Mouse (Mus musculus): Measurements from ENCODE around the gene Zbtb3. TPM values are rescaled to one million over a fixed set of nuclear protein-coding genes. Genes with fewer than 3 reads are reported as not detected.

Zbtb3 gene
- polyA plus RNA-seq, 1 experiment, result 1.2 TPM

Other genes starting within 250 kb of the Zbtb3 start
- 0.02 and 0.04 TPM in 2 replicates for gene Slc22a8, start 211.3 kb upstream of the Zbtb3 start, polyA plus RNA-seq (2012; rRNA removed; ENCODE audit: low replicate concordance)
- not detected in 2 replicates for gene Slc22a6, start 184.5 kb upstream of the Zbtb3 start, polyA plus RNA-seq (2012; rRNA removed; ENCODE audit: low replicate concordance)
- 2.3 and 6.0 TPM in 2 replicates for gene Chrm1, start 138.8 kb upstream of the Zbtb3 start, polyA plus RNA-seq (2012; rRNA removed; ENCODE audit: low replicate concordance)
- 127 and 449 TPM in 2 replicates for gene Slc3a2, start 79.2 kb upstream of the Zbtb3 start, polyA plus RNA-seq (2012; rRNA removed; ENCODE audit: low replicate concordance)
- gene Wdr74, start 66.7 kb upstream of the Zbtb3 start, polyA plus RNA-seq (2012; rRNA removed; ENCODE audit: low replicate concordance), result 12.4 and 17.1 TPM in 2 replicates
- gene 1700092M07Rik, start 61.8 kb upstream of the Zbtb3 start, polyA plus RNA-seq (2012; rRNA removed; ENCODE audit: low replicate concordance), result not detected in 2 replicates
- 54.0 and 56.6 TPM in 2 replicates for gene Stx5a, start 61.1 kb upstream of the Zbtb3 start, polyA plus RNA-seq (2012; rRNA removed; ENCODE audit: low replicate concordance)
- 22.0 and 28.9 TPM in 2 replicates for gene Nxf1, start 45.5 kb upstream of the Zbtb3 start, polyA plus RNA-seq (2012; rRNA removed; ENCODE audit: low replicate concordance)
- gene Tmem223, start 31.6 kb upstream of the Zbtb3 start, polyA plus RNA-seq (2012; rRNA removed; ENCODE audit: low replicate concordance), result 147 and 196 TPM in 2 replicates
- 107 and 114 TPM in 2 replicates for gene Tmem179b, start 28.1 kb upstream of the Zbtb3 start, polyA plus RNA-seq (2012; rRNA removed; ENCODE audit: low replicate concordance)
- 6.5 and 12.9 TPM in 2 replicates for gene Taf6l, start 16.1 kb upstream of the Zbtb3 start, polyA plus RNA-seq (2012; rRNA removed; ENCODE audit: low replicate concordance)
- 12.3 and 13.7 TPM in 2 replicates for gene Polr2g, start 4.0 kb upstream of the Zbtb3 start, polyA plus RNA-seq (2012; rRNA removed; ENCODE audit: low replicate concordance)
- 3.4 and 8.2 TPM in 2 replicates for gene Ttc9c, start 16.8 kb downstream of the Zbtb3 start, polyA plus RNA-seq (2012; rRNA removed; ENCODE audit: low replicate concordance)
- 7.7 and 10.3 TPM in 2 replicates for gene Hnrnpul2, start 17.5 kb downstream of the Zbtb3 start, polyA plus RNA-seq (2012; rRNA removed; ENCODE audit: low replicate concordance)
- gene AC129217.1, start 27.2 kb downstream of the Zbtb3 start, polyA plus RNA-seq (2012; rRNA removed; ENCODE audit: low replicate concordance), result 2.3 TPM in 1 of 2 replicates, not detected in the other
- gene Bscl2, start 34.9 kb downstream of the Zbtb3 start, polyA plus RNA-seq (2012; rRNA removed; ENCODE audit: low replicate concordance), result 88.6 and 106 TPM in 2 replicates
- gene Gng3, start 36.6 kb downstream of the Zbtb3 start, polyA plus RNA-seq (2012; rRNA removed; ENCODE audit: low replicate concordance), result 0.63 and 1.1 TPM in 2 replicates
- 0.41 and 0.53 TPM in 2 replicates for gene Lrrn4cl, start 48.2 kb downstream of the Zbtb3 start, polyA plus RNA-seq (2012; rRNA removed; ENCODE audit: low replicate concordance)
- gene Ubxn1, start 68.9 kb downstream of the Zbtb3 start, polyA plus RNA-seq (2012; rRNA removed; ENCODE audit: low replicate concordance), result 81.5 and 127 TPM in 2 replicates
- gene Uqcc3, start 78.4 kb downstream of the Zbtb3 start, polyA plus RNA-seq (2012; rRNA removed; ENCODE audit: low replicate concordance), result 8.7 and 9.9 TPM in 2 replicates
- 0.25 and 0.41 TPM in 2 replicates for gene Lbhd1, start 81.2 kb downstream of the Zbtb3 start, polyA plus RNA-seq (2012; rRNA removed; ENCODE audit: low replicate concordance)
- not detected in 2 replicates for gene Gm49403, start 81.4 kb downstream of the Zbtb3 start, polyA plus RNA-seq (2012; rRNA removed; ENCODE audit: low replicate concordance)
- gene 1810009A15Rik, start 86.3 kb downstream of the Zbtb3 start, polyA plus RNA-seq (2012; rRNA removed; ENCODE audit: low replicate concordance), result 4.2 and 6.4 TPM in 2 replicates
- gene Gm49416, start 86.4 kb downstream of the Zbtb3 start, polyA plus RNA-seq (2012; rRNA removed; ENCODE audit: low replicate concordance), result not detected in 2 replicates
- 16.7 and 22.1 TPM in 2 replicates for gene Ints5, start 90.5 kb downstream of the Zbtb3 start, polyA plus RNA-seq (2012; rRNA removed; ENCODE audit: low replicate concordance)
- 55.3 and 67.9 TPM in 2 replicates for gene Ganab, start 95.5 kb downstream of the Zbtb3 start, polyA plus RNA-seq (2012; rRNA removed; ENCODE audit: low replicate concordance)
- 78.8 and 91.5 TPM in 2 replicates for gene B3gat3, start 117.8 kb downstream of the Zbtb3 start, polyA plus RNA-seq (2012; rRNA removed; ENCODE audit: low replicate concordance)
- gene Rom1, start 126.8 kb downstream of the Zbtb3 start, polyA plus RNA-seq (2012; rRNA removed; ENCODE audit: low replicate concordance), result 15.7 and 17.8 TPM in 2 replicates
- gene Eml3, start 127.0 kb downstream of the Zbtb3 start, polyA plus RNA-seq (2012; rRNA removed; ENCODE audit: low replicate concordance), result 32.1 and 32.8 TPM in 2 replicates
- gene Mta2, start 139.3 kb downstream of the Zbtb3 start, polyA plus RNA-seq (2012; rRNA removed; ENCODE audit: low replicate concordance), result 15.3 and 15.4 TPM in 2 replicates
- gene Tut1, start 151.3 kb downstream of the Zbtb3 start, polyA plus RNA-seq (2012; rRNA removed; ENCODE audit: low replicate concordance), result 12.7 and 15.2 TPM in 2 replicates
- 66.9 and 98.4 TPM in 2 replicates for gene Eef1g, start 164.5 kb downstream of the Zbtb3 start, polyA plus RNA-seq (2012; rRNA removed; ENCODE audit: low replicate concordance)
- gene Ahnak, start 186.7 kb downstream of the Zbtb3 start, polyA plus RNA-seq (2012; rRNA removed; ENCODE audit: low replicate concordance), result 3.3 and 9.9 TPM in 2 replicates

All from duodenum, adult 2 months (tissue).